Mouse (Mus musculus): ENCODE results near the gene Gpd2. TPM values are rescaled to one million over a fixed set of nuclear protein-coding genes. Genes with fewer than 3 reads are reported as not detected.

The Gpd2 gene
- polyA plus RNA-seq, 1 experiment from 2014 or later, result 21.8 TPM

DNA sequence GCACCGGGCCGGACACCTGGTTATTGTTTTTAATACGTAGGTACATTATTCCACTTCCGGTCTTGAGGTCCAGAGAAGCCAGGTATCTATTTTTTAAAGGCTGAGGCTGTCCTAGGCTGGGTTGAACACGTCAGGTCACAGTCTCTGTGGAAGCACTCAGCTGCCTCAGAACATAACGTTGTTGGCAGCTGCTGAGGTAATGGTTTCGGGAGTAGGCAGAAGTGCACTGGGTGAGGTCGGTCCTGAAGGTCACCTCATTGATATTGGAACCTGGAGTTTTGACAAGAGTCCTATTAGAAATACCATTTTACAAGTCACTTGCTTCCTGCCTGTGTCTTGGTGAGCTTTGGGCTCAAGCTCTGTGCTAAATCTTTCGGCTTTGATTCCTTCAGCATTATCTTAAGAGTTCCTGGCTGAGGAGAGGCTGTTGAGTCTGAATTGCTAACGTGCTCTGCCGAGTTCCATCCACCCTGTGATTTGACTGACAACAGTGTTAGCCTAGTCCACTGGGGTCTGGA, 17.8 kb downstream of the Gpd2 start:
- ATAC-seq (replicated peaks; ENCODE audit: low FRiP score, low TSS enrichment, low read depth) (no peak), DNase-seq (ENCODE audit: low spot score) (no peak)
- H3K36me3 ChIP-seq (ENCODE audit: control insufficient read depth, insufficient read depth, low read length), result no peaks in the 10 kb centered on the region

DNA sequence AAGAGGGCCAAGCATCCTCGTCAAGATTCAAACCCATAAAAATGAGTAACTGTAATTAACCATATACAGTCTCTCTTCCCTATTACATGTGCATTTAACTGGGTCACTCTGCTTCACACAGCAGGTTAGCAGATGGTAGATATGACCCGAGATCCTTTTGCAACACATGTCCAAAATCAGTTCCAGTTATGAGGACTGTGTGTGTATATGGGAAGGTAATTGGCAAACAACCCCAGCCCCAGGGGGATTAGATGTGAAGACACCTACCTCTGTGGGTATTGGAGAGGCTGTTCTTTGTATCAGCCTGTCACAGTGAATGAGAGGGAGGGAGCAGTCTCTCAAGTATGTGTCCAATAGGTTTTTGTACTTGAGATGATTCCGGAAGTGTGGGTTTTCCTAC, 18.4 kb downstream of the Gpd2 start:
- no peak overlapping the region for H3K27ac ChIP-seq (ENCODE audit: low read depth)
- no peaks in the 10 kb centered on the region for H3K36me3 ChIP-seq (ENCODE audit: control insufficient read depth, insufficient read depth, low read length)
- ATAC-seq (replicated peaks; ENCODE audit: low FRiP score, low TSS enrichment, low read depth) (no peak), DNase-seq (ENCODE audit: low spot score) (no peak)
- H3K9me3 ChIP-seq (ENCODE audit: control insufficient read depth, low read length), result no peaks in the 10 kb centered on the region
- 74% methylated on average over 3 of the region's 3 CpGs for WGBS
- no peak overlapping the region for H3K4me2 ChIP-seq (ENCODE audit: low read length)
- no peak overlapping the region for H3K4me3 ChIP-seq (ENCODE audit: low read depth, low read length)
- no peaks in the 10 kb centered on the region for H3K4me1 ChIP-seq (replicated peaks; ENCODE audit: control insufficient read depth, insufficient read depth, low read length)
- no peaks in the 10 kb centered on the region for H3K27me3 ChIP-seq (replicated peaks; ENCODE audit: control insufficient read depth, insufficient read depth, low read length)
- H3K9ac ChIP-seq (ENCODE audit: low read length), result no peak overlapping the region

More for the DNA sequence above, 17.8 kb downstream of the Gpd2 start:
- Histone ChIP-seq H3K9me3 (ENCODE audit: control insufficient read depth, low read length) (no peaks in the 10 kb centered on the region), H3K27me3 (replicated peaks; ENCODE audit: control insufficient read depth, insufficient read depth, low read length) (no peaks in the 10 kb centered on the region), H3K9ac (ENCODE audit: low read length) (no peak overlapping the region), H3K4me1 (replicated peaks; ENCODE audit: control insufficient read depth, insufficient read depth, low read length) (no peaks in the 10 kb centered on the region), H3K4me3 (ENCODE audit: low read depth, low read length) (no peak overlapping the region), H3K4me2 (ENCODE audit: low read length) (no peak overlapping the region), H3K27ac (ENCODE audit: low read depth) (no peak overlapping the region)
- WGBS, result 72% methylated on average over 11 of the region's 11 CpGs

DNA sequence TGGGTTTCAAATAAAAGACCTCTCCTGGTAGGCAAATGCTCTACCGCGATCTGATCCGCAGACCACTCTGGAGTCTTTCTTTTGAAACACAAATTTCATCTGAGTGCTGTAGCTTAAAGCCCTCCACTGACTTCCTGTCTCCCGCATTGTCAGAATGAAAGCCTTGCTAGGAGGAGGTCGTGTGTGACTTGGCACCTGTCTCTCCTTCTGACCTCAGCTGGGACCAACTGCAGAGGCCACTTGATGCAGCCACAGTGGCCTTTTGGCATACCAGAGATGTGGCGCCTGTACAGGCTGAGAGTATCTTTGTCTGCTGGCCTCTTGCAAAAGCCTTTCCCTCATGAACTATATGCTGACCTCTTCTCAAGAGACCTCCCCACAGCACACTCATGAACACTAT, 19.0 kb downstream of the Gpd2 start:
- Histone ChIP-seq H3K4me2 (ENCODE audit: low read length) (no peak overlapping the region), H3K4me1 (replicated peaks; ENCODE audit: control insufficient read depth, insufficient read depth, low read length) (no peaks in the 10 kb centered on the region), H3K4me3 (ENCODE audit: low read depth, low read length) (no peak overlapping the region), H3K36me3 (ENCODE audit: control insufficient read depth, insufficient read depth, low read length) (no peaks in the 10 kb centered on the region), H3K27ac (ENCODE audit: low read depth) (no peak overlapping the region), H3K27me3 (replicated peaks; ENCODE audit: control insufficient read depth, insufficient read depth, low read length) (no peaks in the 10 kb centered on the region), H3K9ac (ENCODE audit: low read length) (no peak overlapping the region), H3K9me3 (ENCODE audit: control insufficient read depth, low read length) (no peaks in the 10 kb centered on the region)
- ATAC-seq (replicated peaks; ENCODE audit: low FRiP score, low TSS enrichment, low read depth) (no peak), DNase-seq (ENCODE audit: low spot score) (no peak)
- 48% methylated on average over 6 of the region's 6 CpGs for WGBS

DNA sequence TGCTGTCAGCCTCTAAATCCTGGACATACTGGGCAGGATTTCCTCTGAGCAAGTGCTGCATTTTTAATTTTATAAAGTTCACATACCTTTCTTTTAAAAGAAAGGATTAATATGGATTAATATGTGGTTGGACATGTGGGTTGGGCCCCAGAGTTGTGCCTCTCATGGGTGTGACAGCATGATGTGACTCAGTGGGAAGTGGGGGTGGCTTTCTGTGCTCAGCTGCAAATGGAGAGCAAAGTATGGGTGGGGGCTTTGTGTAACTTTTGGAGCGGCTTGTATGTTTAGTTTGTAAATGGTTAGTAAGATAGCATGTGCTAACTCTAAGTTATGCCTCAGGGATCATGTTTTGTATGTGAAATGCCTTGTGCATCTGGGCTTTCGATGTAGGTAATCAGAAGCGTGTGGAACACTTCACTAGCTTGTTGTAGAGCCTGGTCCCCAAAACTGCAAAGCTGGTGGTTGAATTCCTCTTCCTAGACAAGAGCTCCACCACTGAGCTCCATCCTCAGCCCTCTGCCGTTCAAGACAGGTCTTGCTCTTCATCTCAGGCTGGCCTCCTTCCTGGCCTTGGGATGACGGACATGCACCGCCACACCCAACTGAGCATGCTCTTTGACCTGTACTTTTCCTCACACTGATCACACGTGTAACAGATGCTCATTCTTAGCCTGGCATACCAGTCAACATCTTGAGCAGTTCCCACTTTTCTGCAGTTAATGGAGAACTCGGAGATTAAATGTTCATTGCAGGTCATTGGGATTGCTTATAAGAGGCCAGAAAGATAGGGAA, 24.0 kb downstream of the Gpd2 start:
- Histone ChIP-seq H3K4me3 (ENCODE audit: low read depth, low read length) (no peak overlapping the region), H3K9ac (ENCODE audit: low read length) (no peak overlapping the region), H3K36me3 (ENCODE audit: control insufficient read depth, insufficient read depth, low read length) (no peaks in the 10 kb centered on the region), H3K4me1 (replicated peaks; ENCODE audit: control insufficient read depth, insufficient read depth, low read length) (no peaks in the 10 kb centered on the region), H3K9me3 (ENCODE audit: control insufficient read depth, low read length) (no peaks in the 10 kb centered on the region), H3K27ac (ENCODE audit: low read depth) (no peak overlapping the region), H3K27me3 (replicated peaks; ENCODE audit: control insufficient read depth, insufficient read depth, low read length) (no peaks in the 10 kb centered on the region), H3K4me2 (ENCODE audit: low read length) (no peak overlapping the region)
- ATAC-seq (replicated peaks; ENCODE audit: low FRiP score, low TSS enrichment, low read depth) (no peak), DNase-seq (ENCODE audit: low spot score) (no peak)
- WGBS, result 90% methylated on average over 8 of the region's 8 CpGs

DNA sequence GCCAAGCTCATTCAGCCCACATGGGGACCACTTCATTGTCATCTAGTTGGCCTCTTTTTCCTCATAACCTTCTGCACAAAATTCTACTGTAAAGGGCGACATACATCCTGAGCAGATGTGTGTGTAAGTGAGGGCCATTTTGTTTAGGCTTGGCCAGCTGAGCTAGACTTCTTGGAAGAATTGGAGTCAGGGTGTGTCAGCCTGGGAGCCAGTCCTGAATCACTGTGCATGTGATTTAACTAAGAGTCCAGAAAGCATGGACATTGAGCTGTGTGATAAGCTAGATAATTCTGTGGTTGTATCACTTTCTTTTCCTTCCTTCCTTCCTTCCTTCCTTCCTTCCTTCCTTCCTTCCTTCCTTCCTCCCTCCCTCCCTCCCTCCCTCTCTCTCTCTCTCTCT, 26.0 kb downstream of the Gpd2 start:
- H3K9me3 ChIP-seq (ENCODE audit: control insufficient read depth, low read length), result no peaks in the 10 kb centered on the region
- H3K36me3 ChIP-seq (ENCODE audit: control insufficient read depth, insufficient read depth, low read length), result no peaks in the 10 kb centered on the region
- H3K4me3 ChIP-seq (ENCODE audit: low read depth, low read length), result no peak overlapping the region
- H3K27me3 ChIP-seq (replicated peaks; ENCODE audit: control insufficient read depth, insufficient read depth, low read length), result no peaks in the 10 kb centered on the region
- no peak overlapping the region for H3K27ac ChIP-seq (ENCODE audit: low read depth)
- no peak for ATAC-seq (replicated peaks; ENCODE audit: low FRiP score, low TSS enrichment, low read depth)
- no peak overlapping the region for H3K4me2 ChIP-seq (ENCODE audit: low read length)
- H3K4me1 ChIP-seq (replicated peaks; ENCODE audit: control insufficient read depth, insufficient read depth, low read length), result no peaks in the 10 kb centered on the region
- WGBS, result 89% methylated on average over 1 of the region's 1 CpGs
- no peak for DNase-seq (ENCODE audit: low spot score)
- H3K9ac ChIP-seq (ENCODE audit: low read length), result no peak overlapping the region

DNA sequence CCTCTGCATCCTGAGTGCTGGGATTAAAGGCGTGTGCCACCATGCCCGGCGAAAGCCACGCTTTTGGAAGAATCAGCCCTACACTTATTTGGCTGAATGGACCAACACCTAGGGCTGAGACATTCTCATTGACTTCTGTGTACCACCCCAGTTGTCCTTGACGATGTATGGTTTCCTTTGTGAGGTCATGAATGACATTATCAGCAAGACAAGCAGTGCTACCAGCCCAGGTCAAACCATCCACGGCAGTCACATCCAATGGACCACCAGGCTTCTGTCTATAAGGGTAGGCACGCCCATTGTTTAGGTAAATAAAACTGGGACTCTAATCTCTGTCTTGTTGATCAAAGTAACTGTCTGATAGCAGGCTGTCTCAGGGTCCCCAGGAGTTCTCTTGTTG, 27.5 kb downstream of the Gpd2 start:
- Histone ChIP-seq H3K36me3 (ENCODE audit: control insufficient read depth, insufficient read depth, low read length) (no peaks in the 10 kb centered on the region), H3K27ac (ENCODE audit: low read depth) (no peak overlapping the region), H3K4me1 (replicated peaks; ENCODE audit: control insufficient read depth, insufficient read depth, low read length) (no peaks in the 10 kb centered on the region), H3K4me3 (ENCODE audit: low read depth, low read length) (no peak overlapping the region), H3K9me3 (ENCODE audit: control insufficient read depth, low read length) (no peaks in the 10 kb centered on the region), H3K4me2 (ENCODE audit: low read length) (no peak overlapping the region), H3K9ac (ENCODE audit: low read length) (no peak overlapping the region), H3K27me3 (replicated peaks; ENCODE audit: control insufficient read depth, insufficient read depth, low read length) (no peaks in the 10 kb centered on the region)
- ATAC-seq (replicated peaks; ENCODE audit: low FRiP score, low TSS enrichment, low read depth), result no peak
- 82% methylated on average over 7 of the region's 7 CpGs for WGBS
- DNase-seq (ENCODE audit: low spot score), result no peak

GRCm38 (mm10) chr2:57266679-57267393, 29.4 kb downstream of the Gpd2 start:
- Histone ChIP-seq H3K4me2 (ENCODE audit: low read length) (no peak overlapping the region), H3K9ac (ENCODE audit: low read length) (no peak overlapping the region), H3K27ac (ENCODE audit: low read depth) (no peak overlapping the region), H3K4me1 (replicated peaks; ENCODE audit: control insufficient read depth, insufficient read depth, low read length) (no peaks in the 10 kb centered on the region), H3K9me3 (ENCODE audit: control insufficient read depth, low read length) (no peaks in the 10 kb centered on the region), H3K36me3 (ENCODE audit: control insufficient read depth, insufficient read depth, low read length) (no peaks in the 10 kb centered on the region), H3K4me3 (ENCODE audit: low read depth, low read length) (no peak overlapping the region), H3K27me3 (replicated peaks; ENCODE audit: control insufficient read depth, insufficient read depth, low read length) (no peaks in the 10 kb centered on the region)
- DNase-seq (ENCODE audit: low spot score) (no peak), ATAC-seq (replicated peaks; ENCODE audit: low FRiP score, low TSS enrichment, low read depth) (no peak)
- WGBS, result 87% methylated on average over 4 of the region's 4 CpGs

DNA sequence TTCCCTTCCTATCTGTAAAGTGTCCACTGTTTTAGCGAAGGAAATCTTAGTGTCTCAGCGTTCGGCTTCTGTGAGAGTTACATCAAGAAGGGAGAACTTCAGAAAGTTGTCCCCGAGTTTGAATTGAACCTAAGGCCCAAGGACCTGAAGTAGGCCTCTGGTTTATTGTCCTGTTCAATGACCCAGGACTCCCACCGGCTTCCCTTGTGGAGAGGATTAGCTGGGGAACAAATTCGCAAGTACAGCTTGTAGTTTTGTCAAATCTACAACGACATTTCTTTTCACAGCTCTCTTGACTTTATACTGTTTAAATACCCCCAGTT, 29.9 kb downstream of the Gpd2 start:
- 37% methylated on average over 7 of the region's 7 CpGs for WGBS
- Histone ChIP-seq H3K27ac (ENCODE audit: low read depth) (no peak overlapping the region), H3K4me2 (ENCODE audit: low read length) (no peak overlapping the region), H3K27me3 (replicated peaks; ENCODE audit: control insufficient read depth, insufficient read depth, low read length) (no peaks in the 10 kb centered on the region), H3K4me3 (ENCODE audit: low read depth, low read length) (no peak overlapping the region), H3K36me3 (ENCODE audit: control insufficient read depth, insufficient read depth, low read length) (no peaks in the 10 kb centered on the region), H3K4me1 (replicated peaks; ENCODE audit: control insufficient read depth, insufficient read depth, low read length) (no peaks in the 10 kb centered on the region), H3K9ac (ENCODE audit: low read length) (no peak overlapping the region), H3K9me3 (ENCODE audit: control insufficient read depth, low read length) (no peaks in the 10 kb centered on the region)
- DNase-seq (ENCODE audit: low spot score) (no peak), ATAC-seq (replicated peaks; ENCODE audit: low FRiP score, low TSS enrichment, low read depth) (no peak)

- no peaks in the 10 kb centered on the region for H3K27me3 ChIP-seq (replicated peaks; ENCODE audit: control insufficient read depth, insufficient read depth, low read length)
- no peak overlapping the region for H3K9ac ChIP-seq (ENCODE audit: low read length)
- no peaks in the 10 kb centered on the region for H3K36me3 ChIP-seq (ENCODE audit: control insufficient read depth, insufficient read depth, low read length)
- 71% methylated on average over 7 of the region's 7 CpGs for WGBS
- H3K4me2 ChIP-seq (ENCODE audit: low read length), result no peak overlapping the region
- no peaks in the 10 kb centered on the region for H3K9me3 ChIP-seq (ENCODE audit: control insufficient read depth, low read length)
- ATAC-seq (replicated peaks; ENCODE audit: low FRiP score, low TSS enrichment, low read depth) (no peak), DNase-seq (ENCODE audit: low spot score) (no peak)
- no peak overlapping the region for H3K27ac ChIP-seq (ENCODE audit: low read depth)
- H3K4me1 ChIP-seq (replicated peaks; ENCODE audit: control insufficient read depth, insufficient read depth, low read length), result no peaks in the 10 kb centered on the region
- H3K4me3 ChIP-seq (ENCODE audit: low read depth, low read length), result no peak overlapping the region
These were observed 30.5 kb downstream of the Gpd2 start for GRCm38 (mm10) chr2:57267896-57268295.

Measured in intestine, embryonic 14.5 days (tissue).